Mouse (Mus musculus) C2C12 (cell line): ENCODE results near the gene Rbm34.

ENCODE experiments used
- CTCF ChIP-seq: IDR thresholded peaks from one replicate; pipeline ENCODE4 v1.5.1; 2011; ENCODE audit not compliant: control insufficient read depth, insufficient read depth, insufficient read length
- MYOG ChIP-seq: IDR thresholded peaks from one replicate; pipeline ENCODE4 v1.6.1; 2011; ENCODE audit not compliant: control insufficient read depth, insufficient read length; ENCODE audit errors: extremely low read depth
- USF1 ChIP-seq: IDR thresholded peaks from one replicate; pipeline ENCODE4 v1.6.1; 2011; ENCODE audit warnings: low read depth, mild to moderate bottlenecking, control low read depth, moderate library complexity

DNA sequence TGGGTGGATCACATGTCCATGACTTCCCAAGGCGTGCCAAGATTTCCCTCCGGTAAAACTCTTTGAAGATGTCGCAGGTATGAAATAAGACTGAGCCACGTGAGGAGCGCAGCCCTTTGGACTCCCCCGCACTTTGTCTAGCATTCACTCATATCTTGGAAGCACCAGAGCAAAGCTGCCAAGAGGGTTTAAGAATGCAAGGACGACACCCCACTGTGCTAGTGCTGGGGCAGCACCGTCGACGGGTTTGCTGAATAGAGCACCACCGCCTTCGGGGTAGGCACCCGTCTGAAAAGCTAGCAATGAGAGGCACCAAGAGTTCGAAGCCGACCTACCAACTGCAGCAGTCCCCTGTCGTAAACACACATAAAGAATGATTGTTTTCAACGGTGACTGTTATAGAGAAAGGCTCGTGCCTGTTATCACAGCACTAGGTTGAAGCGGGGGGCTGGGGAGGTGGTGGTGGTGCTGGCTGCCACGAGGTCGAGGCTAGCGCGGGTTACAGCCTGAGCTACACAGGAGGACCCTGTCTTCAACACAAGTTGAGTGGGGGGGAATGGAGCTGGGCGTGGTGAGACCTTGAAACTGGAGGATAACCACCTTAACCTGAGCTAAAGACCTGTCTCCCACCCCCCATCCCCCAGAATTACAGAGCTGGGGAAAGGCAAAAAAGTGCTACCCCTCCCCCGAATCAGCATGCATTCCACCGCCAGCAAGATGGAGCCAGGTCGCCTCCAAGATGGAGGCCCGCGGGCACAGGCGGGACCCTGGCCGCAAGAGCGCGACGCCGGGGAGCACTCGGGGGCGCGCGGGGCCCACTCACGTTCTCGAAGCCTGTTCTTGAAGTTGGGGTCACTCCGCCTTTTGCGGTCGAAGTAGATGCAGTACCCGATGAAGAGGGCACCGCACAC, 25.8 kb downstream of the Rbm34 start:
- TF ChIP-seq CTCF: no peak
- TF ChIP-seq USF1: peak; percentile 25
- no peak for TF ChIP-seq MYOG
